Mouse (Mus musculus) kidney, adult 2 months (tissue): ENCODE results near the gene Susd6.

ENCODE experiments used
- CTCF ChIP-seq: fragments of 200-500 bp; conservative IDR thresholded peaks from 2 replicates; pipeline ENCODE4 v1.5.1; 2011; ENCODE audit warnings: low read depth, mild to moderate bottlenecking, control low read depth, low read length, moderate library complexity, mixed read lengths; ENCODE audit not compliant: insufficient read depth, insufficient read length
- POLR2A ChIP-seq: fragments of 200-500 bp; IDR thresholded peaks from one replicate; pipeline ENCODE4 v1.6.1; 2011; ENCODE audit warnings: low read depth, low read length, control low read depth

DNA sequence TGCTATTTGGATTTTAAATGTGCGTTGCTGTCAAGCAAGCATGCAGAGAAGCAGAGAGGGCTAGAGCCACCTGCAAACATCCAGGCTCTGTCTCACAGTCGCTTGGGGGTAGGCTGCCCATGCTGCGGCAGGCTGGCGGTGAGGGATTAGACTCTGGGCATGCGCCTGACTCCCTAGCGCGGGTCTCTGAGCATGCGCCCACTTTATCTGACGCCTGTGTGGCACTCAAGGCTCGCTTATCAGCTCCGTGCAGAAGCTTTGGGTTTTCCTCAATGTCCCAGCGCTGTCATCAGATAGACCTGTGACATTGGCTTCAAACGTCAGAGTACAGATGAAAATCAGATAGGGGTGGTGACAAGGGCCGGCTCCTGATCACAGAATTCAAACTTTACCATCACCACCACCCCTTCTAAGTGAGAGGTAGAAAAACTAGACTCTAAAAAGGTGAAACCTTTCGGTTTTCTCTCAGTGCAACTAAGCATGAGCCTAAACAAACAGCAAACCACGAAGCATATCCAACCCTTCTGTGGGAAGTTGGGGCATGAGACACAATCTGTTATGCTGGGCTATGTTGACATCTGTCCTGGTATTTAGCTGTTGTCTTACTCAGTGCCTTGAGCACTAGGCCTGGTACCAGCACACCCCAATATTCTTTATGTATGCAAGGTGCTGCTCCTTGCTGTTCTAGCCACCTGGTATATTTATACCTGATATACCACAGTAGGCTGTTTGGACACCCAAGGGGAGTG lies 11.9 kb upstream of the Susd6 start:
- TF ChIP-seq CTCF (no peak), POLR2A (no peak)
